Mouse (Mus musculus): ENCODE measurements at regions not wholly inside any gene's neighbourhood (a gene's known extent, or its start where the extent isn't known, plus 50 kb on each side); places are given as distances from the start of the nearest gene placed in this dataset.

DNA sequence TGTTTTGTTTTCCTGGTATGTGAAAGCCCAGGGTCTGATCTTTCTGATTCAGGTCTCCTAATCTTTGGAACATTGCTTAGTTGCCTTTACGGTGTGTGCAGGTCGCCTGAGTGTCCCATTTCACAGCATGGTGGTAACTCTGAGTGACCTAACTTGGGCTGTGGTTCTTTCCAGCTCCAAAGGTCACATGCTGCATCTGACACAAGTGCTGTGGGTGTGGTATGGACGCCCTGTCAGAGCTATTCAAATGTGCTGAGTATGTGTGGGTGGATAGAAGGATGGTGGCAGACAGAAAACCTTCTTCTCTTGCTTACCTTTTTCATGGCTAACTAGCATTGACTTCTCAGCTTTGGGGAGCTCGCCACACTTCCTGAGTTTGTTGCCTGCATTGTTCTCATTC lies 201.8 kb downstream of the Foxo1 start:
- TF ChIP-seq CTCF (IDR thresholded peaks at IDR 0.05; ENCODE audit: borderline replicate concordance, extremely low read depth, insufficient read depth, insufficient read length) (no peak), POLR2A (IDR thresholded peaks at IDR 0.05; ENCODE audit: borderline replicate concordance, extremely low read depth, insufficient read depth, insufficient read length, poor library complexity, severe bottlenecking) (no peak)
